Comparison of ENCODE assay signal across 8 mouse cellular contexts in the genomic region with DNA sequence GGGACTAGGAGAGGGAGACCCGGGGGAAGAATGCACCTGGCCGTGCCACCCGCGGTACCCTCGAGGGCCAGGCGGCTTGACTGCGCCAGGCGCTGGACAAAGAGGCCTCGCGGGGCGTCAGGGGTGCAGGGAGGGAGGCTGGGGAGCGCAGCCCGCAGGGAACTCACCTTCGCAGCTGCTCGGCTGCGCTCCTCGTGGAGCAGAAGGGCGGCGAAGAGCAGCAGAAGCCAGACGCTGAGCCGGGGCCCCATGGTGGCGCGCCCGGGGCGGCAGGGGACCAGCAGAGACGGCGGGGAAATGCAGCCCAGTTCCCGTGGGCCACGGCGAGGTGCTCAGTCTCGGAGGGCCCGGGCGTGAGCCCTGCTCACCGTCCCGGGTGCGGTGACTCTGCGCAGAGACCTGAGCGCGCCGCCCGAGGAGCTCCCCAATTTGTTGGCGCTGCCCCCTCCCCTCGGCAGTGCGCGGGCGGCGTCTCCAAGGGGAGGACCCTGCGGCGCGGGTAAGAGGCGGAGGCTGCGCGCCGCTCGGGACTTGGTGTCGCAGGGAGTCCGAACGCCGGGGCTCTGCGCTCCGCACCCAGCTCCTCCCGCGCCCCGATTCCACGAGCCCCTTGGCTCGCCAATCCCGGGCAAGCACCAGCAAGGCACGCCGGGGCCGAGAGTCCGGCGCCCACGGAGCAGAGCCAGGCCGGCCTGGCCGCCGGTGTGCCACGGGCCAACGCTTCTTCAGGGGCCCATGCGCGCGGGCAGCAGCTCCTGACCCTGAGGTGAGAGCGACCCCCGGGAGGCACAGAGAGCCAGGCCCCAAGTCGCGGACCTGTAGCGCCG. TPM values are rescaled to one million over a fixed set of nuclear protein-coding genes. Genes with fewer than 3 reads are reported as not detected.
DNase-seq lines count a peak whose midpoint lies in the region; ATAC-seq and TF ChIP-seq lines count a peak whose summit lies in the region.

A gene (plus strand): TSS at position 457 of the 827 bp plus-strand sequence.
A gene (minus strand): TSS at position 478 of the 827 bp plus-strand sequence.

- under 1% methylated on average over 51 of the region's 87 CpGs for WGBS in hindbrain, embryonic 16.5 days

- peaks cover 17% of the 10 kb centered on the region for H3K4me1 ChIP-seq in hindbrain, embryonic 16.5 days (ENCODE audit: control insufficient read depth, insufficient read depth, low read depth, low read length)

- no peaks in the 10 kb centered on the region for H3K36me3 ChIP-seq in hindbrain, embryonic 16.5 days (ENCODE audit: control insufficient read depth, insufficient read depth, low read length)

- peak within 1 kb of the TSS; percentile 65; the same call in 1 of the 2 replicates for H3K27ac ChIP-seq in hindbrain, embryonic 16.5 days (ENCODE audit: low read depth, low read length)
- peak within 1 kb of the TSS; percentile 96 for H3K27ac ChIP-seq in left cerebral cortex, adult 2 months

- H3K4me2 ChIP-seq in hindbrain, embryonic 16.5 days (ENCODE audit: low read length): peak within 1 kb of the TSS; percentile 87

- peak within 1 kb of the TSS; percentile 70 for H3K4me3 ChIP-seq in hindbrain, embryonic 16.5 days (ENCODE audit: low read length)
- H3K4me3 ChIP-seq in left cerebral cortex, adult 2 months: peak within 1 kb of the TSS; percentile 93

- intact Hi-C loops in gastrocnemius, postnatal 14 days (cut with DNase I; ENCODE audit: low total_unique reads): no loop called here
- intact Hi-C loops in left cerebral cortex, adult 2 months (cut with DNase I): loop anchor here (1.0 to 2.0 kb wide), 3 partner anchors 39 to 70 kb away; no protein-coding TSS in a partner anchor

- DNase-seq in WW6 (ENCODE audit: low read depth, low spot score): peak; percentile 69
- DNase-seq in embryo, embryonic 10 days (ENCODE audit: low spot score): peak; percentile 82
- DNase-seq in gastrocnemius, postnatal 14 days: peak; percentile 84
- peak; percentile 83 to 85 for DNase-seq in left cerebral cortex, adult 2 months (ENCODE audit: extremely low spot score in 1 of 2, low spot score in 2 of 2)
- peak; percentile 81 for DNase-seq in lung, postnatal 25 days (ENCODE audit: low spot score)
- peak; percentile 78 for DNase-seq in right cerebral cortex, postnatal 14 days
- DNase-seq in c-Kit-positive CD71-positive TER-119-positive erythroid progenitor cells, embryonic 14.5 days (ENCODE audit: low spot score): no peak

- peak; percentile 75 for ATAC-seq in hindbrain, embryonic 16.5 days

- H3K27me3 ChIP-seq in hindbrain, embryonic 16.5 days (replicated peaks; ENCODE audit: control insufficient read depth, insufficient read depth, low read length): peaks cover 21% of the 10 kb centered on the region

- no peak; the same call in 1 of the 2 replicates for TF ChIP-seq CTCF in left cerebral cortex, adult 2 months (IDR thresholded peaks at IDR 0.05)

- no peaks in the 10 kb centered on the region for H3K9me3 ChIP-seq in hindbrain, embryonic 16.5 days (ENCODE audit: control insufficient read depth, low read length)

- peak within 1 kb of the TSS; percentile 76 for H3K9ac ChIP-seq in hindbrain, embryonic 16.5 days (ENCODE audit: low read depth, low read length)

RNA-seq across cellular contexts. Expression of the first gene that starts in this region (rescaled TPM):
- 100 to 1,000 TPM; 297 to 319 TPM for total RNA-seq in gastrocnemius, postnatal 14 days (2021)
- 28.9 and 42.5 TPM in 2 replicates for polyA plus RNA-seq in hindbrain, embryonic 16.5 days (2015; fragmentation: Nextera tagmentation; extraction: Ambion mirVana)
- 10 to 100 TPM; 57.1 to 60.9 TPM for total RNA-seq in left cerebral cortex, adult 2 months (2021)

RNA-seq across cellular contexts. Expression of the second gene that starts in this region (rescaled TPM):
- 100 to 1,000 TPM; 636 to 736 TPM for total RNA-seq in gastrocnemius, postnatal 14 days (2021)
- 68.6 and 105 TPM in 2 replicates for polyA plus RNA-seq in hindbrain, embryonic 16.5 days (2015; fragmentation: Nextera tagmentation; extraction: Ambion mirVana)
- total RNA-seq in left cerebral cortex, adult 2 months (2021): 10 to 100 TPM; 55.4 to 66.2 TPM

Comparison
In these comparisons a context has a peak if more than half of its experiments do, and no peak if none do; other contexts are left out.
1. RNA of the first gene that starts in this region (total RNA-seq): 297 to 319 TPM in gastrocnemius, postnatal 14 days; 57.1 to 60.9 TPM in left cerebral cortex, adult 2 months; every median in the first group is over 4 times any median in the second.
2. RNA of the second gene that starts in this region (total RNA-seq): 636 to 736 TPM in gastrocnemius, postnatal 14 days; 55.4 to 66.2 TPM in left cerebral cortex, adult 2 months; every median in the first group is over 4 times any median in the second.